Mouse (Mus musculus): ENCODE measurements around the gene Pdzd8. TPM values are rescaled to one million over a fixed set of nuclear protein-coding genes. Genes with fewer than 3 reads are reported as not detected.

Pdzd8 gene
- polyA plus RNA-seq, 1 experiment from 2014 or later: 9.0 TPM

DNA sequence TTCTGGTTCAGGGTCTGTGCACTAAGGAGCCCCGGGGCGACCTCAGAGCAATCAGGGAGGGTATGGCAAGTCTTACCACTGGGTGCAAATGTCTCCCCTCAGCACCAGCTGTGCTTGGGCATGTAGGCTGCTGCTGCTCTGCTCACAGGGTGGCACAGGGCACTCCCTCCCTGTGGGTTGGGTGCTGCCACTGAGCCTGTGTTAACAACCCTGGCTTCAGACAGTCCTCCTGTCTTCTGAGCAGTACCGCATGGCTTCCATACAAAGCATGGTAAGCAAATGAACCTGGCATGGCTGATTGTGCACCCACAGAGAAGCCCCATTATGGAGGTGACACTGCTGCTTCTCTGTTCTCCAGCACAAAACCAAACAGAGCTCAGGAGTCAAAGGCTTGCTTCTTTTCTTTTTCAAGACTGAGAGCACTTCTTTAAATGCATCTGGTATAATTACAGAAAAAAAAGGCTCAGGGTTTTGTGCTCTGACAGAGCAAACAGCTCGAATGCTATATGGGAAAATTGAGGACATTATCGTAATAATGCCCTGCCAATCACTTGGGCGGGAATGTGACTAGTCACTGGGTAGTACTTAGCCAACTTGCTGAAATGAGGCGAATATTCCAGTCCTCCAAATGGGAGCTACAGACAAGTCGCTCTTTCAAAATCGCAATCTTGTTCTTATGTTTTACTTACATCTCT, 80.6 kb downstream of the Pdzd8 start:
- H3K27me3 ChIP-seq: peaks cover 25% of the 10 kb centered on the region
- H3K4me1 ChIP-seq: peaks cover 29% of the 10 kb centered on the region
- no peaks in the 10 kb centered on the region for H3K9me3 ChIP-seq (replicated peaks)
- H3K36me3 ChIP-seq: no peaks in the 10 kb centered on the region
- H3K27ac ChIP-seq: no peak overlapping the region
- no peak overlapping the region for H3K9ac ChIP-seq
- no peak for ATAC-seq (replicated peaks; ENCODE audit: low FRiP score)
- H3K4me3 ChIP-seq (replicated peaks): no peak overlapping the region
- H3K4me2 ChIP-seq: no peak overlapping the region
- WGBS: 86% methylated on average over 9 of the region's 9 CpGs

- Histone ChIP-seq H3K9me3 (replicated peaks) (no peaks in the 10 kb centered on the region), H3K36me3 (no peaks in the 10 kb centered on the region), H3K27me3 (peaks cover 34% of the 10 kb centered on the region), H3K27ac (no peak overlapping the region), H3K9ac (no peak overlapping the region), H3K4me1 (peaks cover 25% of the 10 kb centered on the region), H3K4me2 (no peak overlapping the region), H3K4me3 (replicated peaks) (no peak overlapping the region)
- no peak for ATAC-seq (replicated peaks; ENCODE audit: low FRiP score)
- 86% methylated on average over 9 of the region's 9 CpGs for WGBS
Measured at GRCm38 (mm10) chr19:59263171-59263570, 82.4 kb downstream of the Pdzd8 start.

- H3K27ac ChIP-seq: no peak overlapping the region
- H3K36me3 ChIP-seq: no peaks in the 10 kb centered on the region
- H3K4me3 ChIP-seq (replicated peaks): peak overlapping the region; percentile 48
Measured at GRCm38 (mm10) chr19:59261604-59262003, 84.0 kb downstream of the Pdzd8 start.

DNA sequence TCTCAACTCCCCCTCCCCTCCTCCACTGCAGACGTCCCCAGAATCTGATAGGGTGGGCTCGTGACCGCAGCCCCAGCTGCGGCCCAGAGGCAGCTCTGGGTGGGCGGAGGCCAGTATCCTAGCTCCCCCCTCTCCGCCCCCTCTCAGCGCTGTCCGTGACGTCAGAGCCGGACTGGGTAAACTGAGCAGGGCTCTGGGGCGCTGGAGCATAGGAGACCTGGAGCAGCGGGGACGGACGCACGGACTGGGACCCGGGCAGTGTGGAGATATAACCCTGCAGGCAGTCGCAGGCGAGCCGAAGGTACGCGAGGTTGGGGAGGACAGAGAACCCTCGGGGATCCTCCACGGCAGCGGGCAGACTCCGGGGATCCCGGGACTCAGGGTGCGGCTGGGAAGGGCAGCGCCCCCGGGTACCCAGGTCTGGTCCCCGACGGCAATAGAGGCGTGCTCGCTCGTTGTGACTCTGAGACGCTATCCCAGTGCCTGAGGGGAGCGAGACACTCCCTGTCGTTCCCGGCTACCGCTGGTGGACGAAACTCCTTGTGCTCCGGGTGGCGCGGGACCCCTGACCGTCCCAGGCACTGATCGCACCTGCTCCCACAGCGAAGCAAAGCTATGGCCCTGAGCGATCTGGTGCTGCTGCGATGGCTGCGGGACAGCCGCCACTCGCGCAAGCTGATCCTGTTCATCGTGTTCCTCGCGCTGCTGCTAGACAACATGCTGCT, 84.7 kb downstream of the Pdzd8 start, which contains the start of gene Slc18a2:
Slc18a2 (plus strand) TSS at position 179 of the 725 bp plus-strand sequence.
- Histone ChIP-seq H3K9me3 (replicated peaks) (0 out of 2 replicates have a peak, but pooled peaks cover 5% of the 10 kb centered on the region), H3K27me3 (peaks cover 34% of the 10 kb centered on the region), H3K9ac (peak within 1 kb of the TSS; percentile 38; the same call in 1 of the 2 replicates), H3K4me3 (replicated peaks) (peak within 1 kb of the TSS; percentile 48), H3K4me2 (peak within 1 kb of the TSS; percentile 92), H3K27ac (no peak within 1 kb of the TSS), H3K4me1 (peaks cover 15% of the 10 kb centered on the region), H3K36me3 (no peaks in the 10 kb centered on the region)
- peak; percentile 87 for ATAC-seq (replicated peaks; ENCODE audit: low FRiP score)
- under 1% methylated on average over 55 of the region's 55 CpGs for WGBS

More at GRCm38 (mm10) chr19:59261604-59262003, 84.0 kb downstream of the Pdzd8 start:
- Histone ChIP-seq H3K9me3 (replicated peaks) (0 out of 2 replicates have a peak, but pooled peaks cover 5% of the 10 kb centered on the region), H3K4me2 (peak overlapping the region; percentile 92), H3K27me3 (peaks cover 34% of the 10 kb centered on the region), H3K9ac (no peak overlapping the region), H3K4me1 (peaks cover 15% of the 10 kb centered on the region)
- WGBS: 36% methylated on average over 7 of the region's 7 CpGs
- ATAC-seq (replicated peaks; ENCODE audit: low FRiP score): no peak

GRCm38 (mm10) chr19:59259633-59260032, 85.9 kb downstream of the Pdzd8 start:
- H3K9ac ChIP-seq: no peak overlapping the region
- H3K4me1 ChIP-seq: peaks cover 15% of the 10 kb centered on the region
- 50% methylated on average over 5 of the region's 5 CpGs for WGBS
- no peaks in the 10 kb centered on the region for H3K36me3 ChIP-seq
- no peak overlapping the region for H3K27ac ChIP-seq
- H3K4me2 ChIP-seq: no peak overlapping the region
- 0 out of 2 replicates have a peak, but pooled peaks cover 5% of the 10 kb centered on the region for H3K9me3 ChIP-seq (replicated peaks)
- no peak overlapping the region for H3K4me3 ChIP-seq (replicated peaks)
- H3K27me3 ChIP-seq: peaks cover 34% of the 10 kb centered on the region
- ATAC-seq (replicated peaks; ENCODE audit: low FRiP score): no peak

GRCm38 (mm10) chr19:59252651-59253050, 92.9 kb downstream of the Pdzd8 start:
- ATAC-seq (replicated peaks; ENCODE audit: low FRiP score): no peak
- Histone ChIP-seq H3K27me3 (no peaks in the 10 kb centered on the region), H3K9me3 (replicated peaks) (0 out of 2 replicates have a peak, but pooled peaks cover 5% of the 10 kb centered on the region), H3K36me3 (no peaks in the 10 kb centered on the region), H3K4me1 (no peaks in the 10 kb centered on the region), H3K27ac (no peak overlapping the region), H3K9ac (no peak overlapping the region), H3K4me3 (replicated peaks) (no peak overlapping the region), H3K4me2 (no peak overlapping the region)
- WGBS: 74% methylated on average over 2 of the region's 2 CpGs

- Histone ChIP-seq H3K4me1 (no peaks in the 10 kb centered on the region), H3K9ac (no peak overlapping the region), H3K36me3 (no peaks in the 10 kb centered on the region), H3K27me3 (no peaks in the 10 kb centered on the region), H3K9me3 (replicated peaks) (no peaks in the 10 kb centered on the region), H3K4me2 (no peak overlapping the region), H3K27ac (no peak overlapping the region), H3K4me3 (replicated peaks) (no peak overlapping the region)
- ATAC-seq (replicated peaks; ENCODE audit: low FRiP score): no peak
- WGBS: 74% methylated on average over 11 of the region's 11 CpGs
Measured at GRCm38 (mm10) chr19:59248553-59249286, 96.9 kb downstream of the Pdzd8 start.

- ATAC-seq (replicated peaks; ENCODE audit: low FRiP score): no peak
- no peaks in the 10 kb centered on the region for H3K27me3 ChIP-seq
- H3K27ac ChIP-seq: no peak overlapping the region
- H3K4me2 ChIP-seq: no peak overlapping the region
- H3K4me3 ChIP-seq (replicated peaks): no peak overlapping the region
- no peaks in the 10 kb centered on the region for H3K36me3 ChIP-seq
- no peaks in the 10 kb centered on the region for H3K9me3 ChIP-seq (replicated peaks)
- H3K9ac ChIP-seq: no peak overlapping the region
- 92% methylated on average over 4 of the region's 4 CpGs for WGBS
- no peaks in the 10 kb centered on the region for H3K4me1 ChIP-seq
Measured at GRCm38 (mm10) chr19:59248144-59248543, 97.4 kb downstream of the Pdzd8 start.

Other genes starting within 250 kb of the Pdzd8 start
- gene Vax1, start 175.7 kb downstream of the Pdzd8 start, polyA plus RNA-seq (2015; fragmentation: Nextera tagmentation; extraction: Ambion mirVana): not detected in 2 replicates
- not detected in 2 replicates for gene Kcnk18, start 126.6 kb downstream of the Pdzd8 start, polyA plus RNA-seq (2015; fragmentation: Nextera tagmentation; extraction: Ambion mirVana)
- gene Slc18a2, start 84.9 kb downstream of the Pdzd8 start, polyA plus RNA-seq (2015; fragmentation: Nextera tagmentation; extraction: Ambion mirVana): 9.1 and 13.2 TPM in 2 replicates
- 10.3 and 18.9 TPM in 2 replicates for gene Rps12-ps3, start 23.5 kb downstream of the Pdzd8 start, polyA plus RNA-seq (2015; fragmentation: Nextera tagmentation; extraction: Ambion mirVana)
- 38.8 TPM in 2 replicates for gene Emx2, start 112.6 kb upstream of the Pdzd8 start, polyA plus RNA-seq (2015; fragmentation: Nextera tagmentation; extraction: Ambion mirVana)

All from kidney, embryonic 15.5 days (tissue).